Mouse (Mus musculus): ENCODE data around the gene Lrrc36. TPM values are rescaled to one million over a fixed set of nuclear protein-coding genes. Genes with fewer than 3 reads are reported as not detected.

The Lrrc36 gene
- polyA plus RNA-seq, 1 experiment from 2014 or later = 1.7 TPM

DNA sequence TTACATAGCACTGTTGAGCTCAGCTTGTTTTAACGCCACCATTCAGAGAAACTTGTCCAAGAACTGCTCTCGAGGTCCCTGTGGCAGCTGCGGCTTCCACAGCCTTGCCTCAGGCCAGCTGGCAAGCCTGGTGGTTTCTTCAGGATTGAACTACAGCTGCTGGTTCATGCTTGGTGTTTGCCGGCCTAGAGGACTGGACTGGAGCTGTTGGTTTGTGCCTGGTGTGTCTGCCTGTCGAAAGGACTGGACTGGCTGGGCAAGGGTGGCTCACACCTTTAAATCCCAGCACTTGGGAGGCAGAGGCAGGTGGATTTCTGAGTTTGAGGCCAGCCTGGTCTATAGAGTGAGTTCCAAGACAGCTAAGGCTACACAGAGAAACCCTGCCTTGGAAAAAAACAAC lies 13.4 kb upstream of the Lrrc36 start:
- H3K9ac ChIP-seq = no peak overlapping the region
- H3K4me3 ChIP-seq = no peak overlapping the region
- no peak overlapping the region for H3K4me2 ChIP-seq
- peaks cover 8% of the 10 kb centered on the region for H3K4me1 ChIP-seq (replicated peaks)
- H3K36me3 ChIP-seq = no peaks in the 10 kb centered on the region
- WGBS = 88% methylated on average over 5 of the region's 5 CpGs
- no peak overlapping the region for H3K27ac ChIP-seq
- ATAC-seq (ENCODE audit: low FRiP score) = no peak
- H3K9me3 ChIP-seq = no peaks in the 10 kb centered on the region
- no peaks in the 10 kb centered on the region for H3K27me3 ChIP-seq

GRCm38 (mm10) chr8:105403467-105403866 lies 9.9 kb upstream of the Lrrc36 start:
- H3K9ac ChIP-seq = no peak overlapping the region
- H3K4me2 ChIP-seq = no peak overlapping the region
- H3K27me3 ChIP-seq = no peaks in the 10 kb centered on the region
- H3K4me3 ChIP-seq = no peak overlapping the region
- H3K4me1 ChIP-seq (replicated peaks) = peaks cover under 1% of the 10 kb centered on the region; the same call in 1 of the 2 replicates
- no peak for ATAC-seq (ENCODE audit: low FRiP score)
- no peaks in the 10 kb centered on the region for H3K36me3 ChIP-seq
- no peak overlapping the region for H3K27ac ChIP-seq
- H3K9me3 ChIP-seq = no peaks in the 10 kb centered on the region
- 94% methylated on average over 8 of the region's 8 CpGs for WGBS

- no peak overlapping the region for H3K4me3 ChIP-seq
- no peaks in the 10 kb centered on the region for H3K4me1 ChIP-seq (replicated peaks)
- no peak overlapping the region for H3K9ac ChIP-seq
- no peak for ATAC-seq (ENCODE audit: low FRiP score)
- no peak overlapping the region for H3K4me2 ChIP-seq
- no peaks in the 10 kb centered on the region for H3K36me3 ChIP-seq
- no peaks in the 10 kb centered on the region for H3K9me3 ChIP-seq
- H3K27me3 ChIP-seq = no peaks in the 10 kb centered on the region
- 45% methylated on average over 1 of the region's 1 CpGs for WGBS
- H3K27ac ChIP-seq = no peak overlapping the region
Observed at GRCm38 (mm10) chr8:105404496-105404895, 8.9 kb upstream of the Lrrc36 start.

DNA sequence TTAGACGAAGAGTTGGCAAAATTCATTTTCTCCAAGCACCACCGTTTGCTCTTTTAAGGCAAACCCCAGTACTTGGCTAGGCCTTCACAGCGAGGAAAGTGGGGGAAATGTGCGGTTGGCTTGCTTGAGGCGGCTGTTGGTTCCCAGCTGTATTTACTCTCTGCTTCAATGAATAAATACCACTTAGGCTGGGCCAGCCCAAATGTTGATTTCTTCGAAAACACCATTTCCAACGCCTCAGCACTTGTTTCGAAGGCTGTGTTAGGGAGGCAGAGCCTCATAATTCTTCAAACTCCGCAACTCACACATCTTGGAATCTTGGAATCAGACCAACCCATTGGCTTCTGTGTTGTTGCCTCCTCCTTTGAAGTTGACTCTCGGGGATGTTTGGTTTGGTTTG lies 7.0 kb upstream of the Lrrc36 start:
- Histone ChIP-seq H3K27ac (no peak overlapping the region), H3K4me2 (no peak overlapping the region), H3K27me3 (no peaks in the 10 kb centered on the region), H3K4me3 (no peak overlapping the region), H3K4me1 (replicated peaks) (no peaks in the 10 kb centered on the region), H3K36me3 (no peaks in the 10 kb centered on the region), H3K9ac (no peak overlapping the region), H3K9me3 (no peaks in the 10 kb centered on the region)
- 80% methylated on average over 10 of the region's 10 CpGs for WGBS
- ATAC-seq (ENCODE audit: low FRiP score) = no peak

DNA sequence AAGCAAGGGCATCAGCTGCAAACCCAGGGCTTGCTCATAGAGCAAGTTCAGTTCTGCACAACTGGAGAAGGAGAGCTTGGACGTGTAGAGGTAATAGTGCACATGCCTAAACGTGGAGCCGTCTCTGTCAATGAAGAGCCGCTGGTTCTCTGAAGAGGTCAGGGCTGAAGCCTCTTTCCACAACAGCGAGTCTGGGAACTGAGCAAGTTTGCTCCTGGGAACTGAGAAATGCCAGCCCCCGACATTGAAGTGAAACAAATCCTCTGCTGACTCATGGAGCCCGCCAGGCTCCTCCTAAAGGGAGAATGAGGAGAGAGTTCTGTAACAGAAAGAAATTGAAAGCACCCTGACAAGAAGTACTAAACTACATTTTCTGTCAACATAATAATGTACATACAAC lies 5.0 kb upstream of the Lrrc36 start:
- H3K4me2 ChIP-seq = no peak overlapping the region
- WGBS = 65% methylated on average over 7 of the region's 7 CpGs
- H3K9ac ChIP-seq = no peak overlapping the region
- H3K36me3 ChIP-seq = no peaks in the 10 kb centered on the region
- ATAC-seq (ENCODE audit: low FRiP score) = no peak
- H3K9me3 ChIP-seq = no peaks in the 10 kb centered on the region
- H3K27ac ChIP-seq = no peak overlapping the region
- H3K4me1 ChIP-seq (replicated peaks) = peaks cover 3% of the 10 kb centered on the region
- no peak overlapping the region for H3K4me3 ChIP-seq
- peaks cover 7% of the 10 kb centered on the region; the same call in 1 of the 2 replicates for H3K27me3 ChIP-seq

DNA sequence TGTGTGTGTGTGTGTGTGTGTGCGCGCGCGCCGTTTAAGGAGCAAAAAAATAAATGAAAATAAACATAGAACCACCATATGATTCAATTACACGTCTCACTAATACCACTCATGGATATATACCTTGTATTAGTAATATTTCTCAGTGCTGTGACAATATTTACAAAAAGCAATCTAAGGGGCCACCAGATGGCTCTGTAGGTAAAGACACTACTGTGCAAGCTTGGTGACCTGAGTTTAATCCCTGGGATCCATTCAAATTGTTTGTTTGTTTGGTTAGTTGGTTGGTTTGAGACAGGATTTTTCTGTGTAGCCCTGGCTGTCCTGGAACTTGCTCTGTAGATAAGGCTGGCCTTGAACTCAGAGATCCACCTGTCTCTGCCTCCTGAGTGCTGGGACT lies 3.4 kb upstream of the Lrrc36 start:
- WGBS = 93% methylated on average over 6 of the region's 6 CpGs
- Histone ChIP-seq H3K27ac (no peak overlapping the region), H3K9me3 (no peaks in the 10 kb centered on the region), H3K9ac (no peak overlapping the region), H3K4me2 (no peak overlapping the region), H3K4me1 (replicated peaks) (peaks cover 8% of the 10 kb centered on the region), H3K36me3 (no peaks in the 10 kb centered on the region), H3K4me3 (no peak overlapping the region), H3K27me3 (peaks cover 18% of the 10 kb centered on the region)
- no peak for ATAC-seq (ENCODE audit: low FRiP score)

- WGBS = 80% methylated on average over 2 of the region's 2 CpGs
- H3K9ac ChIP-seq = no peak overlapping the region
- peaks cover 4% of the 10 kb centered on the region for H3K27me3 ChIP-seq
- no peaks in the 10 kb centered on the region; the same call in 1 of the 2 replicates for H3K4me1 ChIP-seq (replicated peaks)
- no peaks in the 10 kb centered on the region for H3K36me3 ChIP-seq
- no peak for ATAC-seq (ENCODE audit: low FRiP score)
- H3K27ac ChIP-seq = no peak overlapping the region
- no peak overlapping the region for H3K4me2 ChIP-seq
- H3K4me3 ChIP-seq = no peak overlapping the region
- H3K9me3 ChIP-seq = no peaks in the 10 kb centered on the region
Observed at GRCm38 (mm10) chr8:105418992-105419391, 5.6 kb downstream of the Lrrc36 start.

DNA sequence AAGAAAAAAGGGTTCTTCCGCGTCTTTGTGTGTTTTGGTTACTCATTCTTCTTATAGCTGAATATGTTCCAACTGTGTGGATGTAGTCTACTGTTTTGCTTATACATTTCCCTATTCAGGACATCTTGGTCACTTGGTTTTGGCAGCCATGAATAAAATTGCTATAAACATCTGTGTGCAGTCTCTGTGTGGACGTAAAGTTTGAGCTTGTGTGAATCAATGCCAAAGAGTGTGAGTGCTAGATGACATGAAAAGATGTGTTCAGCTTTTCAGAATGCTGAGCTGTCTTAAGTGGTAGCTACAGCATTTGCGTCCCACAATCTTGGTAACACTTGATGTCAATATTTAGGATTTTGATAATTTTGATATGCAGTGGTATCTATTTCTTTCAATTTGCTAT lies 6.4 kb downstream of the Lrrc36 start:
- Histone ChIP-seq H3K4me2 (no peak overlapping the region), H3K27ac (no peak overlapping the region), H3K4me3 (no peak overlapping the region), H3K4me1 (replicated peaks) (no peaks in the 10 kb centered on the region), H3K27me3 (no peaks in the 10 kb centered on the region), H3K9me3 (no peaks in the 10 kb centered on the region), H3K36me3 (no peaks in the 10 kb centered on the region), H3K9ac (no peak overlapping the region)
- no peak for ATAC-seq (ENCODE audit: low FRiP score)
- 95% methylated on average over 4 of the region's 4 CpGs for WGBS

DNA sequence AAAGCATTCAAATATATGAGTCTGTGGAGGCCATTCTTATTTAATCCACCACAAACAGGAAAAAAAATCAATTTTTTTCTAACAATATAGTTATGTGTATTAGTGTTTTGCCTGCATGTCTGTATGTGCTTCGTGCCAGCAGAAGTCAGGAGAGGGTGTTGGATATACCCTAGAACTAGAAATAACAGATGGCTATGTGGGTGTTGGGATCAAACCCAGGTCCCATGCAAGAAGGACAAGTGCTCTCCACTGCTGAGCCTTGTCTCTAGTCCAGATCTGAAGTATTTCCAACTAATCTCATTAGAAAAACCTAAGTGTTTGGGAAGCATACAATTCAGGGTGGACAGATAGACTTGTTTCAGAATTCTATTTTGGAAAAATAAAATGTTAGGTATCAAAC lies 8.6 kb downstream of the Lrrc36 start:
- no peaks in the 10 kb centered on the region for H3K4me1 ChIP-seq (replicated peaks)
- ATAC-seq (ENCODE audit: low FRiP score) = no peak
- 78% methylated on average over 1 of the region's 1 CpGs for WGBS

DNA sequence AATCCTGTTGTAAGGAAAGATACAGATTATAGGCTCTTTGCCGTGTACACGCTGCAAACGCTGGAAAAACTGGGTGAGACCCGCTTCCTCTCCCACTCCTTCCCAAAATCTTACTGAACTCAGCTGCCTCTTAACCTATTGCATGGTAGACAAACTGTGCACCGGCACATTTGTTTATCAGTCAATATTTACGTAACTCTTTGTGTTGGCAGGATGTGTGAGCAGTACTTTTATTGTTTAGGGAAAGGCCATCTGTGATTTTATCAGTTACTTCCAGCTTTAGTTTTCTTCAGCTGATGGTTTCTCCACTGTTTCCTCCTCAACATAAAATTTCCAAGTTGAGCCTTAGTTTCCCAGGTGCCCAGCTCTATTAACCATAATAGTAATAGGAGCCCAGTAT lies 13.5 kb downstream of the Lrrc36 start:
- ATAC-seq (ENCODE audit: low FRiP score) = no peak
- H3K36me3 ChIP-seq = no peaks in the 10 kb centered on the region
- no peaks in the 10 kb centered on the region for H3K27me3 ChIP-seq
- WGBS = 81% methylated on average over 6 of the region's 6 CpGs
- no peak overlapping the region for H3K9ac ChIP-seq
- H3K4me2 ChIP-seq = no peak overlapping the region
- H3K9me3 ChIP-seq = no peaks in the 10 kb centered on the region
- H3K4me1 ChIP-seq (replicated peaks) = peaks cover 3% of the 10 kb centered on the region
- H3K27ac ChIP-seq = no peak overlapping the region
- H3K4me3 ChIP-seq = no peak overlapping the region

More for the DNA sequence above, 8.6 kb downstream of the Lrrc36 start:
- Histone ChIP-seq H3K27ac (no peak overlapping the region), H3K4me2 (no peak overlapping the region), H3K27me3 (no peaks in the 10 kb centered on the region), H3K4me3 (no peak overlapping the region), H3K36me3 (no peaks in the 10 kb centered on the region), H3K9me3 (no peaks in the 10 kb centered on the region), H3K9ac (no peak overlapping the region)

DNA sequence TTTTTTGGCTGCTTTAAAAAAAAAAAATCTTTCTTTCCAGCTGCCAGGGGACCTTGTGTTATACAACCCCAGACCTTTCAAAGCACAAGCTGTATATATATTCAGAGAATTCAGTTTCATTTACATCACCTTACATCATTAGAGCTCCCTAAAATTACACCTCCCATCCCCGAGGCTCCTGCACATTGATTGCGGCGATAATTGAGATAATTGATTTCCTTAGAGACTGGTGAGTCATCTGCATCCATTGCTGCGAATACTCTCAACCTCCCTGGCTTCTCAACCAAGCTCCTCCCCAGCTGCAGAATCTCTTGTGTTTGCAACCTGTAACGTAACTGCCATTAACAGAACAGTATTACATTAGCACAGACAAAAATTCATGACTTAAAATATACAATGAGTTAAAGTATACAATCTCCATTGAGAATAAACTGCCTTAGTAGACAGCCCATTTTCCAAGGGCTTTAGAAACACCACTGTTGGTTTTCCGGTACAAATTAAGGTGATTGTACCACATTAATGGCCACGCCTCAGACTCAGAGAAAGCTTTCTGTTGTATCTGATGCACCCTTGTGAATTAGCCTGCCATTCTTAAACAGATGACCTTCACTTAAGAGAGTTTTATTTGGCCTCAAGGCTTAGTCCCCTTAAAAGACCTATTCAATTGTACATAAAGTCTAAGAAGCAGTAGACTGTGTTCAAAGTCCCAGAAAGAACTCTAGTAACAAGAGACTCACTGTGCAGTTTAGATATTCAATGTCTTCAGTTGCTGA lies 18.6 kb downstream of the Lrrc36 start:
- peaks cover 20% of the 10 kb centered on the region for H3K4me1 ChIP-seq (replicated peaks)
- no peaks in the 10 kb centered on the region for H3K36me3 ChIP-seq
- no peak overlapping the region for H3K4me2 ChIP-seq
- no peak overlapping the region for H3K9ac ChIP-seq
- no peak for ATAC-seq (ENCODE audit: low FRiP score)
- no peaks in the 10 kb centered on the region for H3K27me3 ChIP-seq
- WGBS = 38% methylated on average over 7 of the region's 7 CpGs
- H3K4me3 ChIP-seq = no peak overlapping the region
- peak overlapping the region; percentile 45; the same call in 1 of the 2 replicates for H3K27ac ChIP-seq
- no peaks in the 10 kb centered on the region for H3K9me3 ChIP-seq

DNA sequence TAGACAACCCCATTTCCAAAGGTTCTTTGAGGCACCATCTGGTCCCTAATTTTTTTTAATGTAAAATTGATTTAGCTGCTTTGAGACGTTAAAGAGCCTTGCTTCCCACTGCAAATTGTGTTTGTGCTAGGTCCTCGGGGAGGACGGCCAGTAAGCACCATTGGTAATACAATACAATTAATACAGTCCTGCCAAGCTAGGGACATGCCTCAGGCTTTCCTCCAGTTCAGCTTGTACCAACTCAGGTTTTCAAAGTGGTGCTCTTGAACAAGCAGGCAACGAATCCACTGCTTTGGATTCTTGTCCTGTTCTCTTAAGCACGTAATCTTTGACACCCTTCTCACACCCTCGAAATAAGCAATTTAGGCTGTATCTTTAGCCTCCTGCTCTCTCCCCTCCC lies 19.6 kb downstream of the Lrrc36 start:
- Histone ChIP-seq H3K36me3 (no peaks in the 10 kb centered on the region), H3K4me1 (replicated peaks) (peaks cover 17% of the 10 kb centered on the region), H3K9ac (no peak overlapping the region; the same call in 1 of the 2 replicates), H3K27me3 (no peaks in the 10 kb centered on the region), H3K9me3 (no peaks in the 10 kb centered on the region), H3K4me3 (no peak overlapping the region), H3K27ac (peak overlapping the region; percentile 62), H3K4me2 (no peak overlapping the region)
- no peak for ATAC-seq (ENCODE audit: low FRiP score)
- 23% methylated on average over 6 of the region's 6 CpGs for WGBS

- no peaks in the 10 kb centered on the region for H3K27me3 ChIP-seq
- no peak overlapping the region for H3K9ac ChIP-seq
- ATAC-seq (ENCODE audit: low FRiP score) = no peak
- H3K36me3 ChIP-seq = no peaks in the 10 kb centered on the region
- peak overlapping the region; percentile 62 for H3K27ac ChIP-seq
- 31% methylated on average over 5 of the region's 5 CpGs for WGBS
- H3K9me3 ChIP-seq = no peaks in the 10 kb centered on the region
- peaks cover 17% of the 10 kb centered on the region for H3K4me1 ChIP-seq (replicated peaks)
- no peak overlapping the region for H3K4me2 ChIP-seq
- H3K4me3 ChIP-seq = no peak overlapping the region
Observed at GRCm38 (mm10) chr8:105433511-105433910, 20.1 kb downstream of the Lrrc36 start.

Measured in hindbrain, embryonic 13.5 days (tissue).